Mouse (Mus musculus): ENCODE measurements around the gene Rasl11b.

DNA sequence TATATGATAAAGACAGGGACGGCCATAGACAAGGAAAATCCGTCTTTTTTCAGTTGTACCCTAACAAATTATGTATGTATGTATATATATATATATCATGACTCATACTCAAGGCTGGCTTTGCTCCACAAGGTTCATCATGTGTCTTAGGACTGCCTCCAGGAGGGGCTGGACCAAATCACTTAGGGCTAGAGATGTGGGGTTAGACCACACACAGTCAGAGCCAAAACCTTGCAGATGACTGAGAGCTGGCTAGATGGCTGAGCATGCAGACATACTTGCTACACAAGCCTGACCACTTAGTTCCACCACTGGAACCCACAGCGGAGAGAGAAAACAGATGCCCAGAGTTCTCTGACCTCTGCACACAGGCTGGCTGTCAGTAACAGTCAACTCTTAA, 27.0 kb upstream of the Rasl11b start:
- TF ChIP-seq POLR2A (IDR thresholded peaks at IDR 0.05; ENCODE audit: low read depth, low read length) (no peak), CTCF (IDR thresholded peaks at IDR 0.05; ENCODE audit: extremely low read depth, insufficient read length, insufficient replicate concordance, low read depth, low read length) (no peak)

Measured in small intestine, adult 2 months (tissue).